Mouse (Mus musculus): ENCODE data around the gene Vmn2r55. TPM values are rescaled to one million over a fixed set of nuclear protein-coding genes. Genes with fewer than 3 reads are reported as not detected.
"Not testable (repeated sequence)": the region's sequence is repeated elsewhere in the genome, so short reads cannot be mapped to it uniquely, and the experiment has no call there.

Vmn2r55 gene
- total RNA-seq (2022), result not detected

DNA sequence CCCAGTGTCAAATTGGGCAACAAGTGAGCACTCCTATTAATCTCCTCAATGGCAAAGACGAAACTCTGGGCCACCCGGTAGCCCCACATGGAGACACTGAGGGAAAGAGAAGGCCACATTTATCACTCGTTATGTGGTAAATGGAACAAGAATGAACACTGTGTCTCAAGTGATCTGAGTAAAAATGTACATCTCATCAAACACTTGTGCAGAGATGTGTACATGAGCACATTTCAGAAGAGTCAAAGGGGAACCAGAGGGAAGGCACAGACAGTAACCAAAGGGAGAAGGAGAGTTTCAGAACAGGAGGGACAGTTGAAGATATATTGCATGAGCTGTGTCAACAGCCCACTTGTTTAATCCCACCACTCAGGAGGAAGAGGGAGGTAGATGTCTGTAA is at the start of gene Vmn2r55:
Gene Vmn2r55, minus strand, starts transcription at position 101 of the 400 bp plus-strand sequence.
- DNase-seq (ENCODE audit: low spot score in 2 of 2), result not testable (repeated sequence)

DNA sequence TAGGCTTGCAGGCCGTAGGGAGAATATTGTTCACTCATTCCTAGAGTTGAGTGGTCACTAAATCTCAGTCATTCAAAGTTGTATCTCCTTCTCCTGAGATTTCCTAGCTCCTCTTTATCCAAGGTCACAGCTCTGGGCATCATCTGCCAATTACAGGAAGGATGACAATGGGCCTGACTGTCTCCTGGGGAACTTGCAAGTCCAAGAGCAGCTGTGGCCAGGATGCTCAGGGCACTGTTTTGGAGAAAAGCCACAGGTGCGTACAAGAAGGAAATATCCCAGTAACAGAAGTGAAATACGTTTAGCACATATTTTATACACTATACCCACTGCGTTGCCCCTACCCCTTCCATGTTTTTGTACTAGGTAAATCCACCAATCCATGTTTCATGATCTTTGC is 44.6 kb downstream of the Vmn2r55 start, which contains the start of gene Vmn2r54:
Gene Vmn2r54, minus strand, starts transcription at position 101 of the 400 bp plus-strand sequence.
- DNase-seq (ENCODE audit: low spot score in 2 of 2), result not testable (repeated sequence)

DNA sequence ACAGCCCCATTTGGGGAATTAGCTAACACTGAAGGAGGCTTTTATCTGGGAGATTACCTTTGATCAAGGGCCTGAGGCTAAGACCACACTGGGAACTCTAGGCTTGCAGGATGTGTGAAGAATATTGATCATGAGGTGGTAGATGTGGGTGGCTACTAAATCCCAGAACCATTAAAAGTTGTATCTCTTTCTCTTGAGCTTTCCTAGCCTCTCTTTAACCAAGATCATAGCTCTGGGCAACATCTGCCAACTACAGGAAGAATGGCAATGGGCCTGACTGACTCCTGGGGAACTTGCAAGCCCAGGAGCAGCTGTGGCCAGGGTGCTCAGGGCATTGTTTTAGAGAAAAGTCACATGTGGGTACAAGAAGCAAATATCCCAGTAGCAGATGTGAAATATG is 76.1 kb downstream of the Vmn2r55 start, which contains the start of gene Vmn2r53:
Gene Vmn2r53, minus strand, starts transcription at position 101 of the 400 bp plus-strand sequence.
- DNase-seq (ENCODE audit: low spot score in 2 of 2), result no peak

Other genes with a start within 250 kb of the Vmn2r55 start
- gene Zfp606, start 206.7 kb downstream of the Vmn2r55 start, total RNA-seq (2022), result 1 to 10 TPM; 5.1 to 6.8 (median 5.4) TPM
- not detected for gene 2900092C05Rik, start 172.5 kb downstream of the Vmn2r55 start, total RNA-seq (2022)
- gene Vmn2r53, start 76.2 kb downstream of the Vmn2r55 start, total RNA-seq (2022), result under 1 TPM in 1 of 4 experiments, not detected in 3; 0.02 TPM
- gene Vmn2r54, start 44.7 kb downstream of the Vmn2r55 start, total RNA-seq (2022), result not detected
- not detected for gene Vmn2r56, start 50.0 kb upstream of the Vmn2r55 start, total RNA-seq (2022)
- 1 to 10 TPM in 2 of 4 experiments, under 1 TPM in 2; 0.46 to 1.3 (median 0.86) TPM for gene Zscan18, start 118.6 kb upstream of the Vmn2r55 start, total RNA-seq (2022)
- 1 to 10 TPM; 2.9 to 5.8 (median 4.5) TPM for gene Zfp329, start 133.9 kb upstream of the Vmn2r55 start, total RNA-seq (2022)
- 10 to 100 TPM; 11.9 to 17.2 (median 13.9) TPM for gene Zfp110, start 149.8 kb upstream of the Vmn2r55 start, total RNA-seq (2022)
- gene Zfp128, start 196.2 kb upstream of the Vmn2r55 start, total RNA-seq (2022), result 1 to 10 TPM; 1.7 to 2.2 (median 2.1) TPM
- gene Zscan22, start 212.8 kb upstream of the Vmn2r55 start, total RNA-seq (2022), result 1 to 10 TPM; 3.2 to 3.7 (median 3.4) TPM
- 100 to 1,000 TPM; 635 to 741 (median 657) TPM for gene Rps5, start 237.3 kb upstream of the Vmn2r55 start, total RNA-seq (2022)
- gene Rnf225, start 242.4 kb upstream of the Vmn2r55 start, total RNA-seq (2022), result under 1 TPM; 0.19 to 0.51 (median 0.42) TPM